Mouse (Mus musculus) hindbrain, embryonic 14.5 days (tissue): Measurements from ENCODE around the gene Csrnp2. TPM values are rescaled to one million over a fixed set of nuclear protein-coding genes. Genes with fewer than 3 reads are reported as not detected.
A peak's percentile ranks its signal among the peaks of the same experiment; 100 is the strongest.
"Not testable (repeated sequence)": the region's sequence is repeated elsewhere in the genome, so short reads cannot be mapped to it uniquely, and the experiment has no call there.

Experiments used
- ATAC-seq: fragments of 200-750 bp; cut with Nextera tagmentation; 2 replicates; pipeline ENCODE4 v1.8.0; 2017; ENCODE audit warnings: moderate number of reproducible peaks, mild to moderate bottlenecking, moderate TSS enrichment, moderate library complexity; ENCODE audit not compliant: low FRiP score
- DNase-seq: peaks from one replicate; pipeline ENCODE4 v3.0.0-alpha.2; 2015; ENCODE audit warnings: low spot score
- H3K27ac ChIP-seq: fragments of 300-500 bp; sonication (generic); 2 replicates; pipeline ENCODE4 v1.5.1; 2014; ENCODE audit warnings: mild to moderate bottlenecking, moderate library complexity
- H3K27me3 ChIP-seq: fragments of 300-500 bp; sonication (generic); 2 replicates; pipeline ENCODE4 v1.6.1; 2014; ENCODE audit warnings: mild to moderate bottlenecking, low read length, mixed read lengths; ENCODE audit not compliant: control insufficient read depth, insufficient read depth
- H3K36me3 ChIP-seq: fragments of 300-500 bp; sonication (generic); replicated peaks from 2 replicates; pipeline ENCODE4 v1.6.1; 2014; ENCODE audit not compliant: control insufficient read depth, insufficient read depth
- H3K4me1 ChIP-seq: fragments of 300-500 bp; sonication (generic); replicated peaks from 2 replicates; pipeline ENCODE4 v1.6.1; 2014; ENCODE audit warnings: antibody characterized with exemption, low read length, mixed read lengths; ENCODE audit not compliant: control insufficient read depth, insufficient read depth
- H3K4me2 ChIP-seq: fragments of 300-500 bp; sonication (generic); replicated peaks from 2 replicates; pipeline ENCODE4 v1.6.1; 2014; ENCODE audit warnings: mild to moderate bottlenecking, moderate library complexity
- H3K4me3 ChIP-seq: fragments of 300-500 bp; sonication (generic); replicated peaks from 2 replicates; pipeline ENCODE4 v1.5.1; 2014; ENCODE audit warnings: mild to moderate bottlenecking, low read length
- H3K9ac ChIP-seq: fragments of 300-500 bp; sonication (generic); 2 replicates; pipeline ENCODE4 v1.6.1; 2014
- H3K9me3 ChIP-seq: fragments of 300-500 bp; sonication (generic); 2 replicates; pipeline ENCODE4 v1.6.1; 2016; ENCODE audit warnings: low read length; ENCODE audit not compliant: control insufficient read depth
- WGBS: fragments of 180-500 bp; shearing (Covaris S2); extraction: QIAGEN DNeasy Blood & Tissue Kit; methylation state at CpG from one replicate; pipeline ENCODE4 v1.1.7; 2014; 5-methylcytosine and 5-hydroxymethylcytosine counted together
- polyA plus RNA-seq: library from polyadenylated mRNA; unstranded; fragments of >200 nt; fragmentation: Nextera tagmentation; extraction: Ambion mirVana; gene quantifications from 2 replicates; pipeline ENCODE4 v1.2.1, GENCODE M21; 2014

The Csrnp2 gene
- polyA plus RNA-seq = 43.1 and 46.1 TPM in 2 replicates

DNA sequence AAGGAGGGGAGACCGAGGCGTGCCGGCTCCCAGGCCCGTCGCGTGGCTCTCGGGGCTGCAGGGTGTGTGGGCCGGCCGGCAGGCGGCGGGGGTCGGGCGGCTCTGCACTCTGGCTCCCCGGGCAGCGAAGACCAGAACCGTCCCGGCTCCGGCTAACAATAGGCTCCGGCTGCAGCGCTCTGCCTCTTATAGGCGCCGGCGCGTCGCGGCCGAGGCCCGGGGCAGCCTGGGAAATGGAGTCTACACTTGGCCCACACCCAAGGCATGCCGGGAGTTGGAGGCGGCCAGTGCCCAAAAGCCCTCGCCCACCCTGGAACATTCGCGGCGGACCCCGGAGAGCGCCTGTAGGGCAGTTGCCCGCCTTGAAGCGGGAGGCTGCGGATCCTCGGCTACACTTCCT is at the start of gene Csrnp2:
TSS of gene Csrnp2 (minus strand) at position 387 of the 400 bp plus-strand sequence.
- Histone ChIP-seq H3K36me3 (no peaks in the 10 kb centered on the region), H3K4me1 (peaks cover 35% of the 10 kb centered on the region), H3K4me3 (peak within 1 kb of the TSS; percentile 80), H3K9ac (peak within 1 kb of the TSS; percentile 93), H3K27ac (peak within 1 kb of the TSS; percentile 97), H3K9me3 (no peaks in the 10 kb centered on the region), H3K4me2 (peak within 1 kb of the TSS; percentile 71), H3K27me3 (no peaks in the 10 kb centered on the region)
- DNase-seq (peak; percentile 97), ATAC-seq (peak; percentile 97)
- WGBS = under 1% methylated on average over 40 of the region's 40 CpGs

DNA sequence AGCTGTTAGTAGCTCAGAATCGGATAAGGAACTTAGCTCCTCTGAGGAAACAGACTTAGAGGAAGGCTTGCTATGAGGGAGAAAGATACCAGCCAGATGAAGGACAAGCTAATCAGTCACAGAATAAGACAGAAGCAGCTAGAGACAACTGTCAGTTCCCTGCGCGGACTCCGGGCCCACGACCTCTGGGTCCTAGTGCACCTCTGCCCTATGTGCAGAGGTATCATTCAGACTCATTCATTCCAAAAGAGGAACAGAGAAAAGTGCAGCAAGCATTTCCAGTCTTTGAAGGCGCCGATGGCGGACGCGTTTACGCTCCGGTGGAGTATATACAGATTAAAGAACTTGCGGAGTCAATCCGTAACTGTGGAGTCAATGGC is 48.4 kb upstream of the Csrnp2 start:
- not testable (repeated sequence) for DNase-seq, ATAC-seq, H3K9me3 ChIP-seq, H3K4me3 ChIP-seq, H3K4me1 ChIP-seq, H3K9ac ChIP-seq, H3K4me2 ChIP-seq, H3K27ac ChIP-seq, H3K27me3 ChIP-seq
- 99% methylated on average over 14 of the region's 14 CpGs for WGBS
- peaks cover 16% of the 10 kb centered on the region; the same call in 1 of the 2 replicates for H3K36me3 ChIP-seq

DNA sequence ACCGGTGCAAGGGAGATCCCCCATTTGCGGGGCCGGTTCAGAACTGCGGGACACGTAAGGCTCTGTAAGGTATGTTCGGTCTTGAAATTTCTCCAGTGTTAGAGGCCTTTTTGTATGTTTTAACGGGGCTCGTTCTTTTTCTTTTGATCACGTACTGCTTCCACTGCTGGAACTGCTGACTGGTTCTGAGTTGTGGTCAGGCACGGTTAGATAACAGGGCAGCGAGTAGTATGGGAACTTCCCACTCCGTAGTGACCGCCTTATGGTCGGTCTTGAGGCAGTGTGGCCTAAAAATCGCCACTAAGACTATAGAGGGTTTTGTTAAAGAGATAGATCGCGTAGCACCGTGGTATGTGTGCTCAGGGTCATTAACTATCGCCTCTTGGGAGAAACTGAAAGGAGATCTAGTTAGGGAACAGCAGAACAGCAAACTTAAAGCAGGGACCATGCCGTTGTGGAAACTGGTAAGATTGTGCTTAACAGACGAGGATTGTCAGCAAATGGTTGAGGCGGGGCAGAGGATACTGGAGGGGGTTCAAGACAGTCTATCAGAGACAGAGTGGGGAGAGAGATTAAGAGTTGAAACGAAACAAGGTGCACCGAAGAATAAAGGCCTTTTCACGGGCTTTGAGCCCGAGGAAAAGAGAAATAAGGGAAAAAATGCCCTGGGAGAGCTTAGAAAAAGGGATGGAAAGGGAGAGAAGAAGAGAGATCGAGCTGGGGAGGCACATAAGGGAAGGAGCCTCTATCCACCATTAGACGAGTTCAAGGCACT is 47.8 kb upstream of the Csrnp2 start:
- H3K36me3 ChIP-seq = peaks cover 16% of the 10 kb centered on the region; the same call in 1 of the 2 replicates
- H3K4me1 ChIP-seq, H3K9me3 ChIP-seq, H3K9ac ChIP-seq, ATAC-seq, H3K27me3 ChIP-seq, H3K4me3 ChIP-seq, DNase-seq, H3K4me2 ChIP-seq, H3K27ac ChIP-seq: not testable (repeated sequence)
- 98% methylated on average over 25 of the region's 28 CpGs for WGBS

DNA sequence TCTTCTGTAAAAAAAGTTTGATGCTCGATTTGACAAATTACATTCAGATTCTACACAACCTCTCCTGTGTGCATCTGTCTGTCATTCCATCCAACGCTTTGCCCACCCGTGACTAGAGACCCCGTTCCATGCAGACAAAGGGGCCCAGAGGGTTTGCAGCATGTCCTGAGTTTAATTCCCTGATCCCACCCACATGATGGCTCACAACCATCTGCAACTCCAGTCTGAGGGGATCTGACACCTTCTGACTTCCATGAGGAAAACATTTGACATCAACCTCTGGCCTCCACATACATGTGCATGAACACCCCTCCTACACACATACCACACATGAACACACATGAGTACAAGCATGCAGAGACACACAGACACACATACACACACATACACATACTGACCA is 46.1 kb upstream of the Csrnp2 start:
- 95% methylated on average over 4 of the region's 4 CpGs for WGBS

DNA sequence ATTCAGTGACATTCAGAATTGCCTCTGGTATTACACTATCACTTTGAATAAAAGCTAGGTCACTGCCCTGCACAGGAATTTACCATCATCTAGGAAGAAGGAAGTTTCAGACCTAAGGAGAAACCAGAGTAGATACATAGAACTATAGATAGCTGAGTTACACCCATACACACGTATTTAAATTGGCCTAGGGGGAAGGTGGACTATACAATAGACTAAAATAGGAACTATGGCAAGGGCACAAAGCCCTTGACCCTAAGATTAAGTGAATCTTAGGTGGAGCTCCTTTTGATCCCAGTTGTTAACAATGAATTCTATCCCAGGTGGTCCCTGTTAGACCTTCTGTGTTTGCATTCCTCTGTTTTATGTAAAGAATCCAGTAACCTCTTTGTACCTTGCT is 45.7 kb upstream of the Csrnp2 start:
- not testable (repeated sequence) for H3K4me1 ChIP-seq, H3K27me3 ChIP-seq, ATAC-seq, H3K27ac ChIP-seq, DNase-seq, H3K9me3 ChIP-seq, H3K4me3 ChIP-seq, H3K4me2 ChIP-seq, H3K9ac ChIP-seq
- H3K36me3 ChIP-seq = peaks cover 14% of the 10 kb centered on the region
- WGBS = 87% methylated on average over 1 of the region's 1 CpGs

More for the DNA sequence above, 46.1 kb upstream of the Csrnp2 start:
- Histone ChIP-seq H3K36me3 (0 out of 2 replicates have a peak, but pooled peaks cover 12% of the 10 kb centered on the region), H3K27ac (no peak overlapping the region), H3K4me2 (no peak overlapping the region), H3K27me3 (no peaks in the 10 kb centered on the region), H3K9me3 (0 out of 2 replicates have a peak, but pooled peaks cover 6% of the 10 kb centered on the region), H3K4me1 (no peaks in the 10 kb centered on the region), H3K4me3 (no peak overlapping the region), H3K9ac (no peak overlapping the region)
- no peak for ATAC-seq
- DNase-seq = no peak

DNA sequence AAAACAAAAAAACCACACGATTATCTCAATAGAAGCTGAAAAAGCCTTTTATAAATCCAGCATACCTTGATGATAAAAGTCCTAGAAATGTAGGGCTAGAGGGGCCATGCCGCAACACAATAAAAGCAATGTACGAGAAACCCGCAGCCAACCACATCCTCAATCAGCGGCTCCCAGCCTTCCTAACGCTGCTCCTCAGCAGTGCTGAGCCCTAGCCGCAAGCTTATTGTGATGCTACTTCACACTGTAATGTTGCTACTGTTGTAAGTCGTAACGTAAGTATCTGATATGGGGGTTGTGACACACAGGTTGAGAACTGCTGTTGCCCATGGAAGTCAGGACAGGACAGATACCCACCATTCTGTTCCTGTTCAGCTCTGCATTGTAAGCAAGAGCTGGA is 44.1 kb upstream of the Csrnp2 start:
- WGBS = 94% methylated on average over 9 of the region's 9 CpGs
- Histone ChIP-seq H3K36me3 (peaks cover 16% of the 10 kb centered on the region), H3K4me3 (no peak overlapping the region)

DNA sequence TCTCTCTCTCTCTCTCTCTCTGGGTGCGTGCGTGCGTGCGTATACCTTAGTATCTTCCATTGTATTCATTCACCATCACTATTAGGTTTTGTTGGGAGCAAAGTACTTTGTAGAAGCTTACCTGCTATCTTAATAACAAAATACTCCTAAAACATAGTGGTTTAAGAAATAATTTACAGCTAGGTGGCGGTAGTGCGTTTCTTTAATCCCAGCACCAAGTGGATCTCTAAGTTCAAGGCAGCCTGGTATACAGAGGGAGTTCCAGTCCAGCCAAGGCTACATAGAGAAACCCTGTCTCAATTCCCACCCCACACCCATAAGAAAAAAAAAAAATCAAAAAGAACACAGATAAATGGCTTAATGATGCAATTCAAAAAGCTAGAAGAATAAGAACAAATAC is 42.6 kb upstream of the Csrnp2 start:
- Histone ChIP-seq H3K27ac (no peak overlapping the region), H3K36me3 (peaks cover 16% of the 10 kb centered on the region), H3K9ac (no peak overlapping the region), H3K9me3 (no peaks in the 10 kb centered on the region), H3K4me1 (no peaks in the 10 kb centered on the region), H3K4me2 (no peak overlapping the region), H3K4me3 (no peak overlapping the region), H3K27me3 (no peaks in the 10 kb centered on the region)
- WGBS = 89% methylated on average over 6 of the region's 6 CpGs
- DNase-seq (peak; percentile 38), ATAC-seq (no peak)

More for the DNA sequence above, 44.1 kb upstream of the Csrnp2 start:
- Histone ChIP-seq H3K9ac (no peak overlapping the region), H3K4me1 (no peaks in the 10 kb centered on the region), H3K27me3 (no peaks in the 10 kb centered on the region), H3K9me3 (no peaks in the 10 kb centered on the region), H3K27ac (no peak overlapping the region), H3K4me2 (no peak overlapping the region)
- ATAC-seq = no peak
- no peak for DNase-seq

DNA sequence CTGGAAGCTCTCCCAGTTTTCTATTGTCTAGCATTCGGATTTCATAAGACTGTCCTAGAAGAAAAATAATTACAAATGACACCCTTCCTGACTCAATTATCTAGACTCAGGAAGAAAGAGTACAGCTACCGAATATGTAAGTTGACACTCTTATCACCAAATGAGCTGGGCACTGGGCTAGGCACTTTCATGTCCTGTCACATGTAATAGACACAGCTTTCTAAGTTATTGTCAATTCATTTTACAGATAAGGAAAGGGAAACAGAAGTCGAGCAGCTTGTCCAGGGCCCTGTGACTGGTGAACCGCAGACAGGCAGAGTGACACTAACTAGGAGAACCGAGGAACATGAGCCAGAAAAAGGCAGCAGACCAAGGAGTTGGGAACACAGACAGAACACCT is 32.6 kb upstream of the Csrnp2 start:
- Histone ChIP-seq H3K27ac (no peak overlapping the region), H3K9ac (no peak overlapping the region), H3K4me1 (no peaks in the 10 kb centered on the region), H3K4me2 (no peak overlapping the region), H3K9me3 (no peaks in the 10 kb centered on the region), H3K4me3 (no peak overlapping the region), H3K27me3 (no peaks in the 10 kb centered on the region), H3K36me3 (peaks cover 29% of the 10 kb centered on the region)
- ATAC-seq = no peak
- WGBS = 88% methylated on average over 5 of the region's 5 CpGs
- DNase-seq = no peak

DNA sequence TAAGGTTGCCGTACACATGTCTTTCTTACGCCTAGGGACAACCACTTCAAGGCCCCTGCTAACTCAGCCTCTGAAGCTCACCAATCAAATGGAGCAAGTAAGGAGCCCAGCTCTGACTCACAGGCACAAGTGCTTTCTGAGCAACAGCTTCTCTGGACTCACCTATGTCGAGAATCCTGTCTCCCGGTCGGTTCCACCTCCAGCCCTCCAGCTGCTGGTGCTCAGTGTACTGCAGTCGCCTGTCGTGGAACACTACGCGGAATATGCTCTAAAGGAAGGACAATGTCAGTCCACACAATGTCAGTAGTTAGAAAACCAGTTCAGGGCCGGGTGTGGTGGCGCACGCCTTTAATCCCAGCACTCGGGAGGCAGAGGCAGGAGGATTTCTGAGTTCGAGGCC is 30.1 kb upstream of the Csrnp2 start:
- Histone ChIP-seq H3K4me1 (no peaks in the 10 kb centered on the region), H3K4me2 (no peak overlapping the region), H3K9me3 (no peaks in the 10 kb centered on the region), H3K9ac (no peak overlapping the region), H3K36me3 (peaks cover 42% of the 10 kb centered on the region), H3K27me3 (no peaks in the 10 kb centered on the region), H3K27ac (no peak overlapping the region), H3K4me3 (no peak overlapping the region)
- DNase-seq = no peak
- no peak for ATAC-seq
- 95% methylated on average over 14 of the region's 14 CpGs for WGBS
